Mouse (Mus musculus) brain, embryonic 14.5 days (tissue): ENCODE data around the gene Msto1. TPM values are rescaled to one million over a fixed set of nuclear protein-coding genes. Genes with fewer than 3 reads are reported as not detected.
"Not testable (repeated sequence)": the region's sequence is repeated elsewhere in the genome, so short reads cannot be mapped to it uniquely, and the experiment has no call there.

Experiments
- DNase-seq: peaks from one replicate; pipeline ENCODE4 v3.0.0-alpha.2; 2011; ENCODE audit warnings: low read depth
- CTCF ChIP-seq: fragments of 200-500 bp; IDR thresholded peaks from 2 replicates; pipeline ENCODE4 v1.5.1; 2012; ENCODE audit warnings: inconsistent platforms, mild to moderate bottlenecking, moderate library complexity, borderline replicate concordance; ENCODE audit not compliant: insufficient read depth, insufficient read length; ENCODE audit errors: extremely low read depth
- POLR2A ChIP-seq: fragments of 200-500 bp; IDR thresholded peaks from 2 replicates; pipeline ENCODE4 v1.6.1; 2012; ENCODE audit warnings: mild to moderate bottlenecking, inconsistent platforms, borderline replicate concordance; ENCODE audit not compliant: poor library complexity, insufficient read depth, insufficient read length, severe bottlenecking; ENCODE audit errors: extremely low read depth
- polyA plus RNA-seq: library from polyadenylated mRNA; depleted of rRNA; stranded (reverse); fragments of >200 nt; gene quantifications from 2 replicates; pipeline ENCODE4 v1.2.3, GENCODE M21; 2012; rRNA removed

The Msto1 gene
- 45.9 and 59.1 TPM in 2 replicates for polyA plus RNA-seq

DNA sequence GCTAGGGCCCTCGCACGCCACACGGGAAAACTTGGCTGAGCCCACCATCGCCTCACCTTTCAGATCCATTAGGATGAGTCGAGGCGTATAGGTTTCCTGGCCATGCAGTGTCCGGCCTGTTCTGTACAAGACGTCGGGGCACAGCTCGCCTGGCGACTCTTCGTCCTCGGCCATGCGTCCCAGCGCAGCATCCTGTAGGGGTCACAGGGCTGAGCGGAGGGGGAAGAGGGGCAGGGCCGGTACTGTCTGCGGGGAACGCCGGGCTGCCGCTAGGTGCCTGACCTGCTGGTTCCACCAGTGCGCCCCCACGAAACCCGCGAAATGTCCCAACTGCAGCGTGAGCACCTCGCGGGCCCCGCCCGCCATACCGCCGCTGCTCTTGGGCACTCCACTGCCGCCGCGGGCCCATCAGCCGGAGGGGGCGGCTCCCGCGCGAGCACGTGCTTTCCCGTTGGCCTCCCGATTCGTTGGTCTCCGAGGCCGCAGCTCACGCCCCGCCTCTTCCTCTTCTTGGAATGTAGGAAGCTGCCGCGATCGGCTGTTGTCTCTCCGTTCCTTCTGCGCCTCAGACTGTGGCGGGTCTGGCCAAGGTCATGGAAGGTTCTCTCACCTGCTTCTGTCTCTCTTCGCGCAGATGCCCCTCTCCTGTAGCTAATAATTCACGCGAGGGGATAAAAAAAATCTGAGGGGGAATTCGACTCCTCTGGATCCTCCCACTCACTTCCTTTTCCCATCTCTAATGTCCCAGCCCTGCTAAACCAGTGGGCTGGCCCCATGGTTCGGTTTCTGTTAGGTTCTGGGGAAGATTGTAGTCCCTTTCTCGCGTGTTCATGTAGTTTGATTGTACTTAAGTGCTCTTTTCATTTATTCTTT is at the start of gene Msto1:
Gene Msto1, minus strand, starts transcription at position 489 of the 873 bp plus-strand sequence.
- DNase-seq, result peak; percentile 97
- peak; percentile 81 for TF ChIP-seq POLR2A
- TF ChIP-seq CTCF, result no peak

DNA sequence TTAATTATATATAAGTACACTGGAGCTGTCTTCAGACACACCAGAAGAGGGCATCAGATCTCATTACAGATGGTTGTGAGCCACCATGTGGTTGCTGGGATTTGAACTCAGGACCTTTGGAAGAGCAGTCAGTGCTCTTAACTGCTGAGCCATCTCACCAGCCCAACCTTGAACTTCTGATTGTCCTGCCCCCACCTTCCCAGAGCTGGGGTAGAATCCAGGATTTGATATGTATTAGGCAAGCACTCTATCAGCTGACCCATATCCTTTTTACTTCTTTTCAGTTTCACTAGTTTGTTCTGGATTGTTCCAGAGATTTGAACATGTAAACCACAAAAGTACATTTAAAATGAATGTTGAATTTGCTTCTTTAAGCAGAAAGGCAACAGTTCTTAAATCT is 49.4 kb upstream of the Msto1 start:
- DNase-seq, result not testable (repeated sequence)

DNA sequence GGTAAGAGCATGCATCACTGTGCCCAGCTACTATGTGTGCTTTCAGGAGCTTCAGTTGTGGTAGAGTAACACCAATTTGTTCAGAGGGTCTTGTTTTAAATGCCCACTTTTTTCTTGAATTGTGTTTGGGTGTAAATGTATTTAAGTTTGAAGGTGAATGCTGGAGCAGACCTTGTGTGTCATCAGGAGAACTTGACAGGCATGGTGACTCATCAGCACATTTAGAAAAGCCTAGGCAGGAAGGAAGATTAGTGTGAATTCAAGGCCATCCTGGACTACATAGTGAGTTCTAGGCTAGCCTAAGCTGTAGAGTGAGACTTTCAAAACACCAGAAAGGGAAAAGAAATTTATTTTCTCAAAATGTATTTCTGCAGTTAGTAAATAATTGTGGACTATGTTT is 39.9 kb upstream of the Msto1 start:
- TF ChIP-seq CTCF (no peak), POLR2A (no peak)
- no peak for DNase-seq

DNA sequence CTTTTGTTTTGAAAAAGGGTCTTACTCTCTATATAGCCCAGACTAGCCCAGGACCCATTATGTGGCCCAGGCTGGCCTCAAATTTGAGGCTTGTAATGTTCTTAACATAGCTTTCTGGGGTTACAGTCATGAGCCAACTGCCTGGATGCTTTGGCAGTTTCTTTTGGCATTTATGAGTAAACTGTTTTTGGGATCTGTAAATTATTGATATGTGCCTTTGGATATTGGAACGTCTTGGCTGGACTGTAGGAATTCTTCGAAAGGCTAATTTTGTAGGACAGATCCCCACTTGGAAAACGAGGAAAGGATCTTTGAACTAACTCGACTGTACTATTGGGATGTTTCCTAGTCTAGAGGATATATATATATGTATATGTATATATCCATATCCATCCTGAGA is 39.4 kb upstream of the Msto1 start:
- DNase-seq, result no peak
- TF ChIP-seq POLR2A (no peak), CTCF (no peak)

DNA sequence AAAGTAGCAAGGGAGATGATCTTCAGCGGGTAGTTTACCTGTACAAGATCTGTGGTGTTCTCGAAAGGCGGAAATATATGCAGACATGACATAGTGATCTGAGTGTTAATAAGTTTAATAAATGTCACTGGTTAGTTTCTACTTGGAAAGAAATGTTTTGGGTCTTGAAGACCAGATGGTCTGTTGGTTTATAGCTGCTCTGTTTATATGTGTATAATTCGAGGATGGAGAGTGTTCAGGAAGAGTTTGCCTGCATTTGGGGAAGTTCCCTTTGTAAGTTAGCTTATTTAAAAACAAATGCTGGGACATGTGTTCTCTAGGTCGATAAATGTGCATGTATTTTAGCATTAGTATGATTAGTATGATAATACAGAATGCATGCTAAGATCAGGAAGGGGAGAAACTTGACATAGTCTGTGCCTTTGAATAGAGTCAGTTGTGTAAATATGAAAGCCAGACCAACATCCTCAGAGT is 37.6 kb upstream of the Msto1 start:
- TF ChIP-seq POLR2A (no peak), CTCF (no peak)

DNA sequence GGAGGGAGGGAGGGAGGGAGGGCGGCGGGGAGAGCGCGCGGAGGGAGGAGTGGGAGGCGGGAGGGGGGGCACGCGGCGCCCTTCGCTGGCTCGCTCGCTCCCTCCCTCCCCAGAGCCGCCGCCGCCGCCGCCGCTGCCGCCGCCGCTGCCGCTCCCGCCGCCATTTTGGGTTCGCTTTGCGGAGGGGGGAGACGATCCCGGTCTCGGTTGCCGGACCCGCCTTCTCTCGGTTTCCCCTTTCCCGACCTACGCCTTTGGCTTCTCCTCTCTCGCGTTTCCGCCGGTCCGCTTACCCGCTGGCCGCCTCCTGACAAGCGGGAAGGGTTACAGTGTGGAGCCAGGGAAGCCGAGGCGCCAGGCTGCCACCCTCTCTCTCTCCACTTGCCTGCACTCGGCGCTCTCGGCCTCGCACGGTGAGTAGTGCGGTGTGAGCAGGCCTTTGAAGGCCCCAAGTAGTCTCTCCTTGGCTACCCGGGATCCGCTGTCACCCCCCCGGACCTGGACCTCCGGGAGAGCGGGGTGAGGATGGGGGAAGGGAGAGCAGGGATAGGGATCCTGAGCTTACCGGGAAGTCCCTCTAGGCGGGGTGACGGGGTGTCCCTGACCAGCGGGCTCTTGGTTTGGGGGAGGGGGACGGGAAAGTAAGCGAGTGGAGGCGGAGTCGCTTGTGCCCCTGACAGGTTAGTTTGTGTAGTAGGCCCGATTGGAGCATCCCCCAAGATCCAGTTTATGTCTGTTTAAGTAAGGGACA is 37.0 kb upstream of the Msto1 start, which contains the start of the genes Ash1l and Dap3:
Gene Ash1l, plus strand, starts transcription at position 47 of the 751 bp plus-strand sequence.
Gene Dap3, minus strand, starts transcription at position 606 of the 751 bp plus-strand sequence.
- TF ChIP-seq CTCF (peak; percentile 42; the same call in 1 of the 2 replicates), POLR2A (no peak)
- DNase-seq, result peak; percentile 87

More for the DNA sequence above, 37.6 kb upstream of the Msto1 start:
- no peak for DNase-seq

DNA sequence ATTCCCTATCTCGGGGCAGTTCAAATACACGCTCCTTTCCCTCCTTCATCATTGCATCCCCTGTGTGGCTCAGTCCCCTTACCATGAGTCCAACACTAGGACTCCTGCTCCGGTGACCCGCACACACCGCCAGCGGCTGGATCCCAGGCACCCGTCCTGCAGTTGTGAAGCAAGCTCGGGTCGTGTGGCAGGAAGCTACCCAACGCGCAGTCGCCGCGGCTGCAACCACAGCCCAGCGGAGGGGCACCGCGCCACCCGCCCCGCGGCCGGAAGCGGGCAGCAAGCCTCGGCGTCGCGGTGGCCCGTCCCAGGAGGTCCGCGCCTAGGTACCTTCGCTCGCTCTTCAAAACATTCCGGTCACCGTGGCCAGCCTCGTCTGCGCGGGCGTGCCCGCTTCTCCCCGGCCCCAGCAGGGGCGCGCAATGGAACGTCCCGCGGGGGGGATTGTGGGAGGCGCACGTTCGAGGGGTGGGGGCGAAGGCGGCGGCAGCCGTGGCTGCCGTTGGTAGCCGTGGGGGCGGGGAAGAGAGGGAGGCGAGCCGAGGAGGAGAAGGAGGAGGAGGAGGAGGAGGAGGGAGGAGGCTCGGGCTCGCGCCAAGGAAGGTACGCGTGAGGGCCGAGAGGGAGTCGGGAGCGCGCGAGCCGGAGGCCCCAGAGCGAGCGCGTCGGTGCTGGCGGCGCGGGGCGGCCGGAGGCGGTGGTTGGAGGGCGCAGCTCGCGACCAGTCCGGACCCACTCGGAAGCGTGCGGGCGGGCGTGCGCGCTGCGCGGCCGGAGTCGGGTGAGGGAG is 36.2 kb upstream of the Msto1 start:
- TF ChIP-seq CTCF, result no peak
- peak; percentile 81 for TF ChIP-seq POLR2A
- peak; percentile 98 for DNase-seq

DNA sequence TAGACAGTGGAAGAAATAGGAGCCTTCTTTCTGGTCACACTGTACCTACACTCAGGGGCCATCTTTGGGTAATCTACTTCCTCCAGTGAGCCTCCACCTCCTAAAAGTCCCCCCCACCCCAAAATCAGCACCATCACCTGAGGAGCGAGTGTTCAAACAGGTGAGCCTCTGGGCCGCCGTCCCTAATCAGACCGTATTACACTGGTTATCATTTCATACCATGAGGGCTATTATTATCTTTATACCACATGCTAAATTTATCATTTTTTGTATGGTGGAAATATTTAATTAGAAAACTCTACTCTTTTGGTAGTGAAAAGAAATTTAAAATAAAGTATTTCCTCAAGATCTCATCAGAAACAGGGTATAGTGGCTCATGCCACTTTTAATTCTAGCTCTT is 30.3 kb upstream of the Msto1 start:
- TF ChIP-seq POLR2A (no peak), CTCF (no peak)

DNA sequence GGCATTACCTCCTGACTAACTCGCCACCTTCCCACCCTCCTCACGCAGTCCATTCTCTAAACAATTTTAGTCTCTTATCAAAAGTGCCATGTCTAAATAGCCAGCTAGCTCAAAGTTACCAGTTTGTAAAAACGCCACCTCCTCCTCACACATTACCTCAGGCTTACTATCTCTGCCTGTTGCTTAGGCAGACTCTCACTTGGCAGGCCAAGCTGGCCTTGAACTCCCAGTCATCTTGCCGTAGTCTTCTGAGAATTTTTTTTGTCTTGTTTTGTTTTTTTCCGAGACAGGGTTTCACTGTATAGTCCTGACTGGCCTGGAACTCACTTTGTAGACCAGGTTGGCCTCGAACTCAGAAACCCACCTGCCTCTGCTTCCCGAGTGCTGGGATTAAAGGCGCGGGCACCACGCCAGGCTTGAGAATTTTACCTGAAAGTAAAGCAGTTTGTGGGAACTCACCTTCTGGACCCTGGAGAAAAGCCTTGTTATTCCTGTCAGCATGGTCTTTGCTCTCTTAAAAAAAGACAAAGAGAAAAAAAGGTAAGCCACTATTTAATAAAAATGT is 28.6 kb upstream of the Msto1 start:
- no peak for TF ChIP-seq CTCF
- no peak for TF ChIP-seq POLR2A
- DNase-seq, result no peak

More for the DNA sequence above, 30.3 kb upstream of the Msto1 start:
- DNase-seq, result no peak

DNA sequence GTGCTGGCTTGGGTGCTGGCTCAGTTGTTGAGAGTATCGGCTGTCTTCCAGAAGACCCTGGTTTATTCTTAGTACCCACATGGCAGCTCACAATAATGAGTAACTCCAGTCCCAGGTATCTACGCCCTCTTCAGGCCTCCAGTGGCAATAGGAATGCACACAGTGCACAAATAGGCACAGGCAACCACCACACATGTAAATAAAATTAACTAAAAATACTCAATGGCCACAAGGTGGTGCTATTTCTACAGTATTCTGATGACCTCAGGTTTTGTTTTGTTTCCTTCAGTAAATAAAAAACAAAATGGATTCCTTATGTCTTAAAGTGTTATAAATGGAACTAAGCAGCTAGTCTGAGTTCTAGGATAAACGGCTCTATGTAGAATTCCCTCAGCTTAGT is 25.9 kb upstream of the Msto1 start:
- DNase-seq, result peak; percentile 80
- no peak; the same call in 1 of the 2 replicates for TF ChIP-seq CTCF
- no peak for TF ChIP-seq POLR2A
